Mouse (Mus musculus): ENCODE results near the gene Tra2a. TPM values are rescaled to one million over a fixed set of nuclear protein-coding genes. Genes with fewer than 3 reads are reported as not detected.

Tra2a gene
- polyA plus RNA-seq, 1 experiment from 2014 or later = 123 TPM

DNA sequence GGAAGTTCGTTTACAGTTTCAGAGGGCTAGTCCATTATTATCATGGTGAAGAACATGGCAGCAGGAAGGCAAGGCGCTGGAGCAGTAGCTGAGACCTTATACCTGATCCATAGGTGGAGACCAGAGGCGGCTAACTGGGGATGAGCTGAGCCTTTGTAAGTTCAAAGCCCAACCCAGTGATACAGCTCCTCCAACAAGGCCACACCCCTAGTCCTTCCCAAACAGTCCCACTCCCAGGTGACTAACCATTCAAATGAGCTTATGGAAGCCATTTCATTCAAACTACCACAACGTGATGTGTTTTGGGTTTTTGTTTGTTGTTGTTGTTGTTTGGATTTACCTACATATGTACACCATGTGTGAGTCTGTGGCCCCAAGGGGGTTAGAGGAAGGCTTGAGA lies 69.3 kb downstream of the Tra2a start:
- Histone ChIP-seq H3K4me3 (no peak overlapping the region), H3K4me1 (0 out of 2 replicates have a peak, but pooled peaks cover 6% of the 10 kb centered on the region), H3K9me3 (peaks cover 5% of the 10 kb centered on the region; the same call in 1 of the 2 replicates), H3K36me3 (replicated peaks) (peaks cover 96% of the 10 kb centered on the region), H3K27ac (replicated peaks) (no peak overlapping the region), H3K27me3 (replicated peaks; ENCODE audit: low read depth, poor library complexity, severe bottlenecking) (no peaks in the 10 kb centered on the region)
- no peak for DNase-seq (ENCODE audit: low spot score)
- WGBS = 93% methylated on average over 4 of the region's 4 CpGs

Other genes starting within 250 kb of the Tra2a start
- 1.1 and 2.7 TPM in 2 replicates for gene Gpnmb, start 227.5 kb downstream of the Tra2a start, polyA plus RNA-seq (2016; fragmentation: Nextera tagmentation; extraction: Ambion mirVana)
- gene Malsu1, start 190.2 kb downstream of the Tra2a start, polyA plus RNA-seq (2016; fragmentation: Nextera tagmentation; extraction: Ambion mirVana) = 74.1 and 77.2 TPM in 2 replicates
- gene Igf2bp3, start 49.1 kb downstream of the Tra2a start, polyA plus RNA-seq (2016; fragmentation: Nextera tagmentation; extraction: Ambion mirVana) = 159 TPM in 2 replicates
- 4.2 and 5.0 TPM in 2 replicates for gene Ccdc126, start 55.2 kb upstream of the Tra2a start, polyA plus RNA-seq (2016; fragmentation: Nextera tagmentation; extraction: Ambion mirVana)
- 4.1 and 5.0 TPM in 2 replicates for gene Fam221a, start 103.7 kb upstream of the Tra2a start, polyA plus RNA-seq (2016; fragmentation: Nextera tagmentation; extraction: Ambion mirVana)
- 0.18 TPM in 1 of 2 replicates, not detected in the other for gene Stk31, start 131.6 kb upstream of the Tra2a start, polyA plus RNA-seq (2016; fragmentation: Nextera tagmentation; extraction: Ambion mirVana)

Data from embryonic facial prominence, embryonic 10.5 days (tissue).